Mouse (Mus musculus) spleen, postnatal 4 days (tissue): ENCODE results near the gene Dcaf8.

ENCODE experiments used
- DNase-seq, 2 experiments: peaks; one replicate each; pipeline ENCODE4 v3.0.0; 2022; ENCODE audit warnings: low spot score in 2 of 2

Gene Dcaf8

GRCm38 (mm10) chr1:172148279-172148954 lies 533 bp downstream of the Dcaf8 start:
- DNase-seq, result peak; percentile 47 to 75

DNA sequence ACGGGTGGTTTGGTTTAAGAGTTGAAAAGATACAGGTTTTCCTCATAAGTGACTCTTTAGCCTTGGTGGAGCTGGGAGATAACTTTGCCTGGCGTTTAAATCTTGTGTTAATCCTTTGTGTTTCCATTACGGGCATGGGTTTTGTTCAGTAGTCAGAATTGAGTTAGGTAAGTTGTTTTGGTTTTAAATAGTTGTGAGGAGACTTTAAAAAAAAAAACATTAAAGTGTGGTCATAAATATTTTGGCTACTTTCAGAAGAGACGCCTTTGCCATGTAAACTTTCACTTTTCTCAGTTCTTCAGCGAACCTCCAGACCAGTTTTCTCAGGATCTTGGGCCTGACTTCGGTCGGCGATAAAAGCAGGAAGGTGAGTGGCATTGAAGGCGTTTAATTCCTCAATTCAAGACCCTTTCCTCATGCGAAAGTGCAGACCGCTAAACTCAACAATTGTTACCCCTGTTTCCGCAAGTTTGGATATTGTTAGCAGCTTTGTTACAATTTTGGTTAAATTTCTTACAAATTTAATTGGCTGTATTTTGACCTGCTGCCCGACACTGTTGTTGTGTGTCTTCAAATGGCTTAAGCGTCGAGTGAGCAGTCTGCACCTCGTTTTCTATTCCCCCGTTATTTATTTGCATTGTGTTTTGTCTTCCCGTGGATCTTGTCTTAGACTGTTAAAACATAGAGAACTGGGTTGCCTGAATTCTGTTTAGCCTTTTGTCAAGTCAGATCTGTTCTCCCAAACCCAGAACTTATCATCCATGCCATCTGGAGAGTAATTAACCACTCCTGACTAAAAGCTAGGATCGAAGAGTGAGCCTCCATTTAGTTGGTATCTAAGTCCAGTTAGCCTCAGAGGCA lies 1.3 kb downstream of the Dcaf8 start:
- DNase-seq, result no peak

DNA sequence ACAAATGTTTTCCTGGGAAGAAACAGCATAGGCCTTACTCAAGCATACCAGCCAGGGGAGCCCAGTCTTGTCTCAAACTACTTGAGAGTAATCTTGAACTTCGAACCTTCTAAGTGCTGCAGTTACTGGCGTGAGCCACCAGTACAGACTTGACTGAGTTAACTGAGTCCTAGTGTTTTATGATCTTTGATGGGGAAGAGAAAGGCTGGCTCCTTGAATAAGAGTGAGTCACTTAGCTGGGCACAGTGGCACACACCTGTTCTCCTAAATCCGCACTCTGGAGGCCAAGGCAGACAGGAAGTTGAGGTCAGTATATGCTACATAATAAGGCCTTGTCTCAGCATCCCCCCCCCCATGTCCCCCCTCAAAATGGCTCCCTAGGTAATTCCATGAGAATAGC lies 6.7 kb downstream of the Dcaf8 start:
- DNase-seq, result no peak

DNA sequence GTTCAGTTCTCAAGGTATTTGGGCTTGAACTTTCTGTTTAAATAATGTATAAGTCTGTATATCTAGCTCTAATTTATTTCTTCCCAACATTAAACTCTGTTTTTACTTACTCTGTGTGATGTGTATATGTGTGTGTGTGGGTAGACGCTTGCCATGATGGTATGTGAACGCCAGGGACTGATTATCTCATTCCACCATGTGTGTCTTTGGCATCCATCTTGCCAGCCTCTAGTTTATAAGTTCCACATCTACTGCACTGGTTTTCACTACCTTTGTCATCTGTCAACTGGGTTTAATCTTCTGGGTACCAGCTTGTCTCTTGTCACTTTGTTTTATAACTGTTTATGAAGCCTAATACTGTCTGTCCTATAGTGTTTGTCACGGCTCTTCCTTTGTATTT lies 7.6 kb downstream of the Dcaf8 start:
- no peak for DNase-seq

DNA sequence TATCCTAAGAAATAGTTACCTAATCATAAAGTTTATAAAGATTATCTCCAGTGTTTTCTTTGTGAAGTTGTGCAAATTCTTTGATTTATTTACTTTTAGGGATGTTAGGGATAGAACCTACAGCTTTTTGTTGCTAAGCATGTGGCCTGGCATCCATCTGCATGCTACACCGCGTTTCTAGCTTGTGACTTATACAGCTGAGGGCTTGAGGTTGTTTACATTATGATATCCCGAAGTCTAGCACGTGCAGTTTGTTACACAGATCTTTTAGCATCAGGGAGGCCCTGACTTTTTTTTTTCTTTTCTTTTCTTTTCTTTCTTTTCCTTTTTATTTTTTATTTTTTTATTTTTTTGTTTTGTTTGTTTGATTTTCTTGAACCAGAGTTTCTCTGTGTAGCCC lies 12.1 kb downstream of the Dcaf8 start:
- DNase-seq, result no peak

DNA sequence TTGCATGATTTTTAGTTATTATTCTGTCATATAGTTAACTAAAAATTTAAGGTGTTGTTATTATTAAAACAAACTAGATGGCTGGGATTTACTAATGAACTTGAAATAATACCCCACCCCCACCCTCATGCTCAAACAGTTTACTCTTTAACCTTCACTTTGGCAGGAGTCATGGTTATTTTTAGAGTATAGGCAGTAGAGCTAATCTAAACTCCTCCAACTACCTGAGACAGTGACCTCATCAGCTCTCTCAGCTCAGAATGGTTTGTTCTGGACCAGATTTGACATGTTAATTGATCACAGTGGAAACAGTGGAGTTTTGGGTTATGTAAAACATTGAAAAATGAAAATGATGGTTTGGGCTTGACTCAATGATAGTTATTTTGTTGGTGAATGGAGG lies 12.6 kb downstream of the Dcaf8 start:
- no peak for DNase-seq

- no peak for DNase-seq
Observed at GRCm38 (mm10) chr1:172162009-172162408, 14.1 kb downstream of the Dcaf8 start.

DNA sequence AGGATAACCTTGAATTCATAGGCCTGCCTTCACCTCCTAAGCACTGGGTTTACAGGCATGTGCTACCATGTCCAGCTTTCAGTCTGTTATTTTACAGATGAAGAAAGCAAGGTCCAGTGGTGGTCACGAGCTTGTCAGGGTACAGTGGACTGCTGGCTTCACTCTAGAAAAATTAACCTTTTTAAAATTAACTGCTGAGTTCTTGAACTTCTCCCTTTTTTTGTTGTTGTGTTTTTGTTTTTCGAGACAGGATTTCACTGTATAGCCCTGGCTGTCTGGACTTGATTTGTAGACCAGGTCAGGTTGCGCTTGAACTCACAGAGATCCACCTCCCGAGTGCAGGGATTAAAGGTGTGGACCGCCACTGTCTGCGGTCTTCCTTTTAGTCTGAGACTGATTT lies 15.1 kb downstream of the Dcaf8 start:
- no peak for DNase-seq

DNA sequence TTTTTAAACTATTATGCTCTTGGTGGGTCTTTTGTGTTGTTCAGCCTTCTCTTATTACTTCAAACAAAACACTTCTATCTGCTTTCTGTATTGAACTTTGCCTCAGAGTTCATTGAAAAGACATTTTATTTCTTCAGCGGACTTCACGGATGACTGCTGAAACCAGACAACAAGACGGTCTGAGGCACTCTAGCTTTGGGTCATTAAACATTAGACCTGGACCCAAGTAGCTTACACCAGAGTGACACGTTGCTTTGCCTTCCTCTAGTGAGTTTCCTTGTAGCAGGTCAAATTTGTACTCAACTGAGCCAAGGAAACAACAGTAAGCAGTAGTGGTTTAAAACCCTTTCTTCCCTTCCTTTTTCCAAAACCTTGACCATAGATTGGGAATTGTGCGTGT lies 20.0 kb downstream of the Dcaf8 start:
- no peak for DNase-seq

GRCm38 (mm10) chr1:172169809-172170208 lies 21.9 kb downstream of the Dcaf8 start:
- DNase-seq, result no peak

DNA sequence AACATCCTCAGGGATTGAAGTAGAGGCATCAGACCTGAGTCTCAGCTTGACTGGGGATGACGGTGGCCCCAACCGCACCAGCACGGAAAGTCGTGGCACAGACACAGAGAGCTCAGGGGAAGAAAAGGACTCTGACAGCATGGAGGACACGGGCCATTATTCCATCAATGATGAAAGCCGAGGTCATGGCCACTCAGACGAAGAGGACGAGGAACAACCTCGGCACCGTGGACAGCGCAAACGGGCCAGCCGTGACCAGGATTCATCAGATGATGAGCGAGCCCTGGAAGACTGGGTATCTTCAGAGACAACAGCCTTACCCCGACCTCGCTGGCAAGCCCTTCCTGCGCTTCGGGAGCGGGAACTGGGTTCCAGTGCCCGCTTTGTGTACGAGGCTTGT lies 24.5 kb downstream of the Dcaf8 start:
- DNase-seq, result no peak

GRCm38 (mm10) chr1:172173181-172173580 lies 25.3 kb downstream of the Dcaf8 start:
- no peak for DNase-seq

GRCm38 (mm10) chr1:172177791-172178190 lies 29.9 kb downstream of the Dcaf8 start:
- DNase-seq, result no peak

- DNase-seq, result no peak
Observed at GRCm38 (mm10) chr1:172179102-172179501, 31.2 kb downstream of the Dcaf8 start.

GRCm38 (mm10) chr1:172180881-172181280 lies 33.0 kb downstream of the Dcaf8 start:
- DNase-seq, result no peak

DNA sequence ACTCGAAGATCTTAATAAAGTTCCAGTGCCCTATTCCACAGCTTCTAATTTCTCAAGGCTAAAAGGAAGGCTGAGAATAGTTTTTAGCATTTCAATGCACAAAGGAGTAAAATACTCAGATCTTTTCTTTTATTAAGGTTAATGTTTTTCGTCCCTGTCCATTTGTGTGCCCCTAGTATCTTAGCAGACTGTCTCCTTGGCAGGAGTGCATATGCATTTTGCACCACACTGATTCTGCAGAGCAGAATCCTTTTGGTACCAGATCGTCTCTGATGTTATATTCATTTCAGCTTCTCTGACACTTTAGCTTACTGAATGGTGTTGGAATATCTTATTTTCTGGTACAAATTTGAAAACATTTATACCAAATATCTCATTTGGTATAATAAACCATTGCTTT lies 33.9 kb downstream of the Dcaf8 start:
- no peak for DNase-seq

- no peak for DNase-seq
Observed at GRCm38 (mm10) chr1:172183056-172183455, 35.2 kb downstream of the Dcaf8 start.

GRCm38 (mm10) chr1:172183915-172184314 lies 36.0 kb downstream of the Dcaf8 start:
- DNase-seq, result no peak

DNA sequence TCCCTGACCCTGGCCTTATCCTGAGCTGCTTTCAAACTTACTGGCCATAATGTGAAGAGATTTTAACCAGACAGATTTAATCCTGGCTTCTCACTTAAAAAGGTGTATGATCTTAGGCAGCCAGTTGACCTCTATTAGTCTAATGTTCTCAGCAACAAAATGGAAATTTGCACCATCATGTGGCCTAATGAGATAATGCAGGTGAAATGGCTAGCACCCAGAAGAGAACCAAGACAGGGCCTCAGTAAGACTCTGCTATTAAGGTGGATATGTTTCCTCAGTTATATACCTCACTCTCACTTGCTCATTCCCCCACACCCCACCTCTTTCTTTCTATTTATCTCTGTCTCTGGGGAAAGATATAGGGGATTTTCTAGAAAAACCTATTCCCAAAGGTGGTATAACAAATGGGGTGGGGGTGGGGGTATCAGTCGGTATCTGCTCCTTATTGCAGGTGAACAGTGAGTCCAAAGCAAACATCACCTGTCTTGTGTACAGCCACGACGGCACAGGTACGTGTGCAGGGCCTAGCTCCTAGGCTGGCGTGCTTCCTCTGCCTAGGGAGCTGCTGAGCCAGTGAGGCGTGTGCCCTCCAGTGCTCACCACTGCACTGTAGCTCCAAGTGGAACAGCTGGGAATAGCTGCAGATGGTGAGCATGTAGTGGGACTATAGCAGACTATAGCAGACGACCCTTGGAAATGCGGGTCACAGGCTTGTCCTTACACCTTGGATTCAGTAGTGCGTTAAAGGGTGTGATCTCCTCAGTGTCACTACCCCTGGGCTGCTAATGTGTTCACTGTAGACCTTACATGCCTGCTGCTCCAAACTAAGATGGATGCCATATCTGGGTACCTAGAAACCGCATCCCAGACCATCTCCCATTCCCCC lies 38.8 kb downstream of the Dcaf8 start:
- no peak for DNase-seq

GRCm38 (mm10) chr1:172188891-172189290 lies 41.0 kb downstream of the Dcaf8 start:
- no peak for DNase-seq

DNA sequence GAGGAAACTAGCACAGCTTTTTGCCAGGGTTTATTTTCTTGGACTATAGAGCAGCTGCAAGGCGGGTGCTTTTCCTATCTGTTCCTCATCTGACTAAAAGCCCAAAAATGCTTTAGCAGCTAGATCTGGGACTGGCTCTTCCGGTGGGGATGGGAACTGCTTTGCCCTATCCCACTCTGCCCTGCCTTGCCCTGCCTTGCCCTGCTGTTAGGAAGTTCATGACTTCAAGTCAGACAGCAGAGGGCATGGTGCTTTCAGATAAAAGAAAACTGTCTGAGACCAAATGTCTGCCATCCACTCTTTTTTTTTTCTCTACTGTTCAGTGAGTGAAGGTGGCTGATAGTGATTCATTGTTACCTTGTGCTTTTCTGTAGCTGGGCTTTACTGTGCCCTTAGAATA lies 43.7 kb downstream of the Dcaf8 start:
- DNase-seq, result no peak

- no peak for DNase-seq
Observed at GRCm38 (mm10) chr1:172192217-172192616, 44.3 kb downstream of the Dcaf8 start.
